Mouse (Mus musculus) activated CD4-positive, CD25-positive, alpha-beta regulatory T cell, adult 4 months (primary cell): ENCODE data around the gene Sumf2. TPM values are rescaled to one million over a fixed set of nuclear protein-coding genes. Genes with fewer than 3 reads are reported as not detected.

Experiments
- ATAC-seq: one replicate; pipeline ENCODE4 v1.8.0; 2017
- polyA plus RNA-seq, 2 experiments: library from polyadenylated mRNA; unstranded; fragments of 100-300 nt; shearing (Covaris generic); gene quantifications; one replicate each; pipeline ENCODE4 v1.2.1; 2017

The Sumf2 gene
- polyA plus RNA-seq, 2 experiments from 2014 or later = 12.3 to 17.1 TPM

GRCm38 (mm10) chr5:129908242-129908965, 61.6 kb downstream of the Sumf2 start, which contains the start of gene Nupr1l:
Gene Nupr1l, plus strand, starts transcription at chr5:129908540.
- ATAC-seq = peak; percentile 82

- ATAC-seq = no peak
Measured at GRCm38 (mm10) chr5:129909147-129909546, 62.4 kb downstream of the Sumf2 start.

GRCm38 (mm10) chr5:129909591-129909990, 62.8 kb downstream of the Sumf2 start:
- ATAC-seq = no peak

Other genes with a start within 250 kb of the Sumf2 start
- gene Zfp11, start 176.9 kb upstream of the Sumf2 start, polyA plus RNA-seq = 1 to 10 TPM; 3.2 to 3.3 TPM
- under 1 TPM in 1 of 2 experiments, not detected in 1; 0.29 TPM for gene Sept14, start 138.5 kb upstream of the Sumf2 start, polyA plus RNA-seq
- 100 to 1,000 TPM; 117 to 121 TPM for gene Mrps17, start 131.5 kb upstream of the Sumf2 start, polyA plus RNA-seq
- gene Nipsnap2, start 121.9 kb upstream of the Sumf2 start, polyA plus RNA-seq = 10 to 100 TPM; 65.5 to 74.7 TPM
- gene Psph, start 59.5 kb upstream of the Sumf2 start, polyA plus RNA-seq = 10 to 100 TPM; 55.0 to 73.8 TPM
- gene Chchd2, start 40.5 kb downstream of the Sumf2 start, polyA plus RNA-seq = 100 to 1,000 TPM; 408 to 480 TPM
- 1 to 10 TPM; 1.0 to 3.1 TPM for gene Zbed5, start 48.7 kb downstream of the Sumf2 start, polyA plus RNA-seq
- under 1 TPM in 1 of 2 experiments, not detected in 1; 0.49 TPM for gene Phkg1, start 51.6 kb downstream of the Sumf2 start, polyA plus RNA-seq
- not detected for gene Nupr1l, start 61.6 kb downstream of the Sumf2 start, polyA plus RNA-seq
- 1 to 10 TPM; 4.8 to 6.6 TPM for gene Vkorc1l1, start 95.0 kb downstream of the Sumf2 start, polyA plus RNA-seq
- gene Gusb, start 156.1 kb downstream of the Sumf2 start, polyA plus RNA-seq = 10 to 100 TPM; 46.3 to 48.2 TPM
- 100 to 1,000 TPM in 1 of 2 experiments, 10 to 100 TPM in 1; 88.6 to 112 TPM for gene Asl, start 182.3 kb downstream of the Sumf2 start, polyA plus RNA-seq
- gene Crcp, start 182.3 kb downstream of the Sumf2 start, polyA plus RNA-seq = 10 to 100 TPM; 43.7 to 70.6 TPM
- gene Tpst1, start 226.3 kb downstream of the Sumf2 start, polyA plus RNA-seq = 1 to 10 TPM; 1.4 to 3.1 TPM